Mouse (Mus musculus) hindbrain, embryonic 11.5 days (tissue): ENCODE measurements at regions not wholly inside any gene's neighbourhood (a gene's known extent, or its start where the extent isn't known, plus 50 kb on each side); places are given as distances from the start of the nearest gene placed in this dataset.

Experiments
- ATAC-seq: fragments of 200-750 bp; cut with Nextera tagmentation; 2 replicates; pipeline ENCODE4 v1.8.0; 2017; ENCODE audit warnings: mild to moderate bottlenecking, moderate TSS enrichment, moderate library complexity; ENCODE audit not compliant: low FRiP score
- DNase-seq: peaks from one replicate; pipeline ENCODE4 v3.0.0-alpha.2; 2015; ENCODE audit warnings: low spot score
- H3K27ac ChIP-seq: fragments of 300-500 bp; sonication (generic); 2 replicates; pipeline ENCODE4 v1.5.1; 2014; ENCODE audit warnings: mild to moderate bottlenecking, low read depth, low read length
- H3K27me3 ChIP-seq: fragments of 300-500 bp; sonication (generic); 2 replicates; pipeline ENCODE4 v1.6.1; 2014; ENCODE audit warnings: mild to moderate bottlenecking, low read length, moderate library complexity, mixed read lengths; ENCODE audit not compliant: control insufficient read depth, insufficient read depth
- H3K36me3 ChIP-seq: fragments of 300-500 bp; sonication (generic); 2 replicates; pipeline ENCODE4 v1.6.1; 2014; ENCODE audit warnings: mild to moderate bottlenecking, low read length, moderate library complexity, mixed read lengths; ENCODE audit not compliant: control insufficient read depth, insufficient read depth
- H3K4me1 ChIP-seq: fragments of 300-500 bp; sonication (generic); replicated peaks from 2 replicates; pipeline ENCODE4 v1.6.1; 2014; ENCODE audit warnings: low read length, mixed read lengths; ENCODE audit not compliant: control insufficient read depth, insufficient read depth
- H3K4me2 ChIP-seq: fragments of 300-500 bp; sonication (generic); replicated peaks from 2 replicates; pipeline ENCODE4 v1.6.1; 2014; ENCODE audit warnings: mild to moderate bottlenecking, low read depth, low read length
- H3K4me3 ChIP-seq: fragments of 300-500 bp; sonication (generic); 2 replicates; pipeline ENCODE4 v1.5.1; 2014; ENCODE audit warnings: low read depth, low read length
- H3K9ac ChIP-seq: fragments of 300-500 bp; sonication (generic); 2 replicates; pipeline ENCODE4 v1.6.1; 2014; ENCODE audit warnings: low read depth, low read length
- H3K9me3 ChIP-seq: fragments of 300-500 bp; sonication (generic); 2 replicates; pipeline ENCODE4 v1.6.1; 2016; ENCODE audit warnings: low read length; ENCODE audit not compliant: control insufficient read depth
- WGBS: fragments of 180-500 bp; shearing (Covaris S2); extraction: QIAGEN DNeasy Blood & Tissue Kit; methylation state at CpG from one replicate; pipeline ENCODE4 v1.1.7; 2014; 5-methylcytosine and 5-hydroxymethylcytosine counted together

DNA sequence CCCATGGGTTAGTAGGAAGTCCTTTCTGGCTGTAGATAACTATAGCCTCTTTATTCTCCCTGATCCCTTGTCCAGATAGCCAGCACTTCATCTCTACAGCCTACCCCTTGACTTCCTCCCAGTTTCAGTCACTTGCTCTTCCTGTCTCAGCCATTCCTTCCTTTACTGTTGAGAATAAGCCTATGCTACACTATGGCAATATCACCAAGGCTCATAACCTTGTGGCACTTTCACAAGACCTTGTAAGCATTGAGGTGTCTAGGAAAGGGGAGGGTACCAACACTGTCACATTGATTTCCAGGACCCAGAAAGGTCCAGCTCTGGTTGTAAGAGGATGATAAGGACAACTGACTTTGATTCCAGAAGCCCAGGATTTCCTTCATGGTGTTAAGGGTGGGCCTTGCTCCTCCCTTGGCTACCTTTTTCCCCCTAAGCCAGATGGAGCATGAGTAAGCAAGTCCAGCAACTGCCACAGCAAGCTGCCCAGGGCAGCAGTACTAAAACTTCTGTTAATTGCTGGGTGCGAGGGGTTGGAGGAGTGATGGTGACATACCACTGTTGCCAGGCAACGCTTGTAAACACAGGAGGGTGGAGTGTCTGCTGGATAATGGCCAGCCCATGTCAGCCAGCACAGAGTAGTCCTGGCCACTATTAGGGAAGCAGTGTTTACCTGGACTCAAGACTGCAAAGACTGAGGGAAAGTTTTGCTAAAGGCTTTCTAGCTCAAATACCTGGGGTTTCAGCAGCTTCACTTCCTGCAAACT is 75.7 kb downstream of the Ankrd16 start:
- Histone ChIP-seq H3K27me3 (no peaks in the 10 kb centered on the region), H3K36me3 (no peaks in the 10 kb centered on the region), H3K9ac (no peak overlapping the region), H3K27ac (no peak overlapping the region), H3K4me3 (no peak overlapping the region), H3K4me1 (no peaks in the 10 kb centered on the region), H3K9me3 (no peaks in the 10 kb centered on the region), H3K4me2 (no peak overlapping the region)
- WGBS, result 45% methylated on average over 2 of the region's 2 CpGs
- DNase-seq, result peak; percentile 8
- peak; percentile 71 for ATAC-seq

GRCm38 (mm10) chr2:11869983-11870382 is 92.3 kb downstream of the Ankrd16 start:
- Histone ChIP-seq H3K36me3 (no peaks in the 10 kb centered on the region), H3K4me3 (no peak overlapping the region), H3K9ac (no peak overlapping the region), H3K27ac (no peak overlapping the region), H3K4me1 (no peaks in the 10 kb centered on the region), H3K27me3 (no peaks in the 10 kb centered on the region), H3K9me3 (no peaks in the 10 kb centered on the region), H3K4me2 (no peak overlapping the region)
- DNase-seq (no peak), ATAC-seq (no peak)
- WGBS, result 41% methylated on average over 2 of the region's 2 CpGs

GRCm38 (mm10) chr2:11880005-11880404 is 102.3 kb downstream of the Ankrd16 start:
- DNase-seq (no peak), ATAC-seq (no peak)
- Histone ChIP-seq H3K9me3 (no peaks in the 10 kb centered on the region), H3K27ac (no peak overlapping the region), H3K4me3 (no peak overlapping the region), H3K36me3 (no peaks in the 10 kb centered on the region), H3K9ac (no peak overlapping the region), H3K4me2 (no peak overlapping the region), H3K27me3 (no peaks in the 10 kb centered on the region), H3K4me1 (no peaks in the 10 kb centered on the region)
- WGBS, result 45% methylated on average over 1 of the region's 1 CpGs

DNA sequence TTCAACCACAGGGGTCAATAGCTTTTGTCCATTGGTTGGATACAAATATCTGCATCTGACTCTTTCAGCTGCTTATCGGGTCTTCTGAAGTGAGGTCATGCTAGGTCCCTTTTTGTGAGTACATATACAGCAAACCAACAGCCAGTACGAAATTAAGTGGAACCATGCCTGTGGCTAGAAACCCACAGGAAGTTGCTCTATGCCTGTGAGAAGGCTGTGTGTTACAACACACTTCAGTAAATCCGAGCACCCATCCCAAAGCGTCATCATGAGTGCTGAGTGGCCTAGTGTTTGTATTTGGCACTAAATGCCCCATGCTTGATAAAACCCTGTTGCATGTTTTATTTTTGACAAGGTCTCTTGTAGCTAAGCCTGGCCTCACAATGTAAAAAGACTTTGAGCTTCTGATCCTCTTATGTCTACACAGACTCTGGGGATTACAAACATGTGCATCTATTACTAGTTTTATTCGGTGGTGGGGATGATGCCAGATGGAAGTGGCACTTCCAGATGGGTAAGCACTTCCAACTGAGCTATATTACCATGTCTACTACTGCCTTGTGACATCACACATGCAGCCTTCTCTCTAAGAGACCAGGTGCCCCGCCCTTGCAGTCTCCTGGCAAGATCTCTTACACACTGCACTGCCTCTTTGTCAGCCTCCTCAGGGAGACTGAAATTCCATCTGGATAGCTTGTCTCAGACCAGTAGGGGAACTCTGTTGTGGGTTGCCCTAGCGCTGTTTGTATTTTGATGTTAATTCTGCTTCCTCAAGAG is 117.3 kb downstream of the Ankrd16 start:
- Histone ChIP-seq H3K9me3 (no peaks in the 10 kb centered on the region), H3K4me3 (no peak overlapping the region), H3K27me3 (no peaks in the 10 kb centered on the region), H3K36me3 (no peaks in the 10 kb centered on the region), H3K4me2 (no peak overlapping the region), H3K27ac (no peak overlapping the region), H3K4me1 (no peaks in the 10 kb centered on the region), H3K9ac (no peak overlapping the region)
- WGBS, result 77% methylated on average over 7 of the region's 7 CpGs
- no peak for DNase-seq
- no peak for ATAC-seq

DNA sequence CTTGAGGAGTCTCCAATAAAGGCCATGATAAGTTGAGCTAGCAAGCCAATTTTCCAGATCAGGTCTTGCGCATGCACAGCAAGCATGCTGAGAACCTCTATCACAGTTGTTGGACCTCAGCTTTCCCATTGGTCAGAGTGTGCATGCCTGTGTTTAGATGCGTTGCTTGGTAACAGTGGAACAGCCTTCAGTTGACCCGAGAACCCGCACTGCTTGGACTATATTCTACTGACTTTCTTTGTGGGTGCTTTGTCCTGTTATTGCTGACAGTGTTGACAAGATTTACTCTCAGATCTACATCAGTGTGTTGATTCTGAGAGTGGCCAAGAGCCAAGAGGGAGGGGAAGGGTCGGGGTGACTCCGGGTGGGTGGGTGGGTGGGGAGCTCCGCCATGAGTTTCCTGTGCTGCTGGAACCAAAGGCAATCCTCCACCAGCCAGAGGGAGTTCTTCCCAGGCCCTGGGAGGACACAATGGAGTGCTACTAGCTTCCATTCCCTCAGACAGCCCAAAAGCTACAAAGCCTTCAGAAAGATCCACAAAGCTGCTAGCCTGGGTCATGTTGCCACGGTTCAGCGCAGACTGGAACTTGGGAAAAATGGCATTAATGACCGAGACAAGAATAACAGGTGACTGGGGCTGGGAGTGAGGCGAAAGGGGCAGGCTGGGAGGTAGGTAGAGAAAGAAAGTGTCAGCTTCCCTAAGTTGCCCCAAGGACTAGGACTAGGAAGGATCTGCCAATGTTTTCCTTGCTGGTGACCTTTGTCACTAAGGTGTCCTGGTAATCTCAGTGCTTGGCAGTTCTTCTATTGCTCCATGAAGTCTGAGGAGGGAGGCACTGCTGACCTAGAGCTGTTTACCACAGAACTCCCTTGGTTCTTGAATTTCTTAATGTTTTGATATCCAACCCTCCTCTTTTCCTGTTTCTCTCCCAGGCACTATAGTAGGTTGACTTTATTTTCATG is 122.3 kb downstream of the Ankrd16 start:
- WGBS, result 84% methylated on average over 11 of the region's 11 CpGs
- Histone ChIP-seq H3K4me2 (no peak overlapping the region), H3K4me1 (no peaks in the 10 kb centered on the region), H3K4me3 (no peak overlapping the region), H3K36me3 (no peaks in the 10 kb centered on the region), H3K27ac (no peak overlapping the region), H3K9me3 (no peaks in the 10 kb centered on the region), H3K9ac (no peak overlapping the region), H3K27me3 (no peaks in the 10 kb centered on the region)
- DNase-seq (no peak), ATAC-seq (no peak)

DNA sequence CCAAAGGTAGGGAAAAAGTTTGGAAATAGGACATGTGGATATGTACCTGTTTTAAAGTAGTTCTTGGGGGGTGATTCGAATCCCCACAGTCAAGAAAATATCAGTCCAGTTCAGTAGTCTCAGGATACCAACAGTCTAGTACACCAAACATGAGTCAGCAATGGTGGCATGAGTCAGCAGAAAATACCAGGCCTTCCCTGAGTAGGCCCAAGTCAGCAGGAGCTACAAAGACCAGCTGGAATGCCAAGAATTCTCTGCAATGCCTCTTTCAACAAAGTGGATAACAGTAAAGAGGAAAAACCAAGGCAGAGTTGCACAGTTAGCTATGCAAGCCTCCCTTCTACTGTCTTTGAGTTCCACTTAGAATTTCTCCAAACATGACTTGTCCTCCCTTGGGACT is 137.1 kb downstream of the Ankrd16 start:
- Histone ChIP-seq H3K27ac (no peak overlapping the region), H3K36me3 (no peaks in the 10 kb centered on the region), H3K4me3 (no peak overlapping the region), H3K4me2 (no peak overlapping the region), H3K9me3 (no peaks in the 10 kb centered on the region), H3K4me1 (no peaks in the 10 kb centered on the region), H3K27me3 (no peaks in the 10 kb centered on the region), H3K9ac (no peak overlapping the region)
- no peak for ATAC-seq
- WGBS, result 81% methylated on average over 1 of the region's 1 CpGs
- peak; percentile 6 for DNase-seq

- no peaks in the 10 kb centered on the region for H3K4me1 ChIP-seq
- H3K4me3 ChIP-seq, result no peak overlapping the region
- no peak overlapping the region for H3K4me2 ChIP-seq
- no peaks in the 10 kb centered on the region for H3K9me3 ChIP-seq
- H3K27ac ChIP-seq, result no peak overlapping the region
- no peaks in the 10 kb centered on the region for H3K36me3 ChIP-seq
- ATAC-seq, result no peak
- H3K27me3 ChIP-seq, result no peaks in the 10 kb centered on the region
- DNase-seq, result no peak
- H3K9ac ChIP-seq, result no peak overlapping the region
These were observed 139.7 kb downstream of the Ankrd16 start for GRCm38 (mm10) chr2:11917373-11917772.

DNA sequence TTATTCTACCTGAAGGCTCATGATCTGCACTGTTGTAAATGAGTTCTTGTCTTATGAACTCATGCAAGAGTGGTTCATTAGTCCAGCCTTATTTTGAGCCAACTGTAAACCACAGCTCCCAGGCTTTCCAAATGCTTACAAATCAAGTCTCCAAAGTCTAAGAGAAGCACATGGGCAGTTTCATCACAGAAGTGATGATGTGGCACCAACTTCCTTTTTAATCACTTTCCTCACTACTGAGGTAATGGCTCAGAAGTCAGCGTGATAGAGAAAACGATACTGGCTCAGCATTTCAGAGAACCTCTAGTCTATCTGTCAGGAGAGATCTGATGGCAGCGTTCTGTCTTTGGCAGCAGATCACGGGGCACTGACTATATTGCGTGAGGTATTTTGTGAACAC is 140.4 kb downstream of the Ankrd16 start:
- WGBS, result 85% methylated on average over 5 of the region's 5 CpGs
- H3K27me3 ChIP-seq, result no peaks in the 10 kb centered on the region
- ATAC-seq (no peak), DNase-seq (no peak)
- no peaks in the 10 kb centered on the region for H3K36me3 ChIP-seq
- no peak overlapping the region for H3K9ac ChIP-seq
- no peak overlapping the region for H3K4me2 ChIP-seq
- H3K4me3 ChIP-seq, result no peak overlapping the region
- H3K4me1 ChIP-seq, result no peaks in the 10 kb centered on the region
- H3K27ac ChIP-seq, result no peak overlapping the region
- no peaks in the 10 kb centered on the region for H3K9me3 ChIP-seq
